Mouse (Mus musculus) lung, postnatal 0 days (tissue): ENCODE measurements around the gene Fancd2.

Source experiments
- CTCF ChIP-seq: IDR thresholded peaks from 2 replicates; pipeline ENCODE4 v1.5.1; 2016; ENCODE audit warnings: antibody characterized with exemption, mild to moderate bottlenecking
- EP300 ChIP-seq: IDR thresholded peaks from 2 replicates; pipeline ENCODE4 v1.6.1; 2016; ENCODE audit warnings: antibody characterized with exemption, mild to moderate bottlenecking, control low read depth

DNA sequence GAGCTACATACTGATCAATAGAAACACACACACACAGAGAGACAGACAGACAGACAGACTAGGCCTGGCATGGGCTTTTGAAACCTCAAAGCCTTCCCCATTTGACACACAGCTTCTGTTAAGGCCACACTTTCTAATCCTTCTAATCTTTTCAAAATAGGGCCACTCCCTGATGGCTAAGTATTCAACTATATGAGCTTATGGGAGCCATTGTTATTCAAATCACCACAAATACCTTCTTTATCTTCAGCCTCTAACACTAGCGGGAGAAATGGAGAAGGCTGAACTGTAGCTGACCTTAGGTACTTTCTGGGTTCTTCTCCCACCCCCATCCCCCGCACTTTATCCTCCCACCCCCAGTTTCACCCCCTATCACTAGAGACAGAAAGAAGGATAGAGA is 28.7 kb upstream of the Fancd2 start:
- TF ChIP-seq CTCF (no peak), EP300 (no peak)
